In the genomic region with DNA sequence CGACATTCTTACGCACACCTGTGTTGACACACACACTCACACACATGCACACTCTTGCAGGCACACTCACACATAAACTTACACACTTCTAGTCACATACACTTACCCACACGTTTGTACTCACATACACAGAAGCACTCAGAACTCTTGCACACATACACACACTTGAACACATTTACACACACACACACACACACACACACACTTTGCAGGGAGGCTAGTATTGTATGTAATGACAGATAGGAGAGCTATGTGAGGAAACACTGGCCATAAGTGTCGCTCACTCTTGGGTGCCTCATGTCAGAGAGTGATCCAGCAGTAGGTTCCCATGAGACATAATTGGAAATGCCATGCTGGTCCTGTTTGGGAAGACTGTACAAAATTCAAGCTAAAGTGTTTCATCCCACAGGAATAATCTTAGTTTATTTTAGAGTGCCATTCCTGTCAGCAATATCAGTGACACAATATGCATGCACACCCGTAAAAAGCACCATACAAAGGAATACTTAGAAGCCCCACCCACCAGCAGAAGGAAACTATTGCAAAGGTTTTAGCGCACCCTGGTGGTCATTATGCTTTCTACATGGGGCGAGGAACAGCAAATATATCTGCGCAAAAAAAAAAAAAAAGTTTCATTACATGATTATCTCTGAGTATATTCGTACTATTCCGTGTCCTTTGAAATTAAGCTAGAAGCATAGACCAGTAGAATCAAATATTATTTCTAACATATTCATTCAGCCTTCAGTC, we compare ENCODE assay signal across 9 mouse cellular contexts.
DNase-seq lines count a peak whose midpoint lies in the region; ATAC-seq lines count a peak whose summit lies in the region.
"Had no signal": no experiment of that assay in that cellular context is flagged by ENCODE, and none has a peak within 500 bp of the region (broad histone marks: within the 10 kb centered on the region; RNA-seq: fewer than 3 reads in every experiment).

No protein-coding gene starts in this region.

- no peak overlapping the region for H3K27ac ChIP-seq in lung, embryonic 16.5 days (ENCODE audit: low read length)
- H3K27ac ChIP-seq: macrophage had no signal

- H3K4me3 ChIP-seq in lung, embryonic 16.5 days (ENCODE audit: low read length): no peak overlapping the region

- H3K9me3 ChIP-seq in lung, embryonic 16.5 days (ENCODE audit: control insufficient read depth, low read length): no peaks in the 10 kb centered on the region

- H3K36me3 ChIP-seq in lung, embryonic 16.5 days (ENCODE audit: control insufficient read depth, insufficient read depth, low read length): no peaks in the 10 kb centered on the region

- H3K4me1 ChIP-seq in lung, embryonic 16.5 days (replicated peaks; ENCODE audit: control insufficient read depth, insufficient read depth, low read length): peaks cover 10% of the 10 kb centered on the region

- WGBS in lung, embryonic 16.5 days: 29% methylated on average over 10 of the region's 10 CpGs

- DNase-seq in MEL-GATA-1-ER (ENCODE audit: extremely low read depth, low read depth): peak; percentile 60
- DNase-seq in cerebellum, adult 11 months: peak; percentile 63
- peak; percentile 84 for DNase-seq in forelimb bud, embryonic 11.5 days (ENCODE audit: low read depth, low spot score)
- peak; percentile 50 to 90 for DNase-seq in layer of hippocampus, adult 18-20 months (ENCODE audit: low spot score in 2 of 2)
- peak; percentile 78 for DNase-seq in ovary, postnatal 14 days (ENCODE audit: low spot score)
- peak; percentile 74 to 90 for DNase-seq in thymus, postnatal 10 days (ENCODE audit: low spot score in 2 of 2)

- no peaks in the 10 kb centered on the region for H3K27me3 ChIP-seq in lung, embryonic 16.5 days (ENCODE audit: control insufficient read depth, insufficient read depth, low read depth, low read length)

- H3K4me2 ChIP-seq in lung, embryonic 16.5 days (ENCODE audit: low read depth, low read length): 0 out of 2 replicates have a peak overlapping the region, but pooled peaks have one; percentile 11

- peak; percentile 65 to 92; a peak in 3 of 4 replicates for ATAC-seq in hematopoietic stem cell, adult 5-6 weeks (replicated peaks in 1 of 2; ENCODE audit: insufficient read depth in 1 of 2, low FRiP score in 2 of 2, low TSS enrichment in 1 of 2, low read depth in 1 of 2, poor library complexity in 2 of 2, severe bottlenecking in 2 of 2)
- ATAC-seq in lung, embryonic 16.5 days (ENCODE audit: low read depth): peak; percentile 84

- H3K9ac ChIP-seq in lung, embryonic 16.5 days (ENCODE audit: low read length): no peak overlapping the region
